Mouse (Mus musculus): ENCODE measurements around the gene Gpatch3. TPM values are rescaled to one million over a fixed set of nuclear protein-coding genes. Genes with fewer than 3 reads are reported as not detected.

Gpatch3 gene
- total and polyA plus RNA-seq, 2 experiments: 3.8 to 4.3 TPM

GRCm38 (mm10) chr4:133557041-133557717, 17.4 kb upstream of the Gpatch3 start:
- Histone ChIP-seq H3K36me3 (ENCODE audit: control insufficient read depth, insufficient read depth, low read length) (no peaks in the 10 kb centered on the region), H3K27me3 (ENCODE audit: control insufficient read depth, insufficient read depth, low read length) (no peaks in the 10 kb centered on the region), H3K4me3 (ENCODE audit: insufficient read depth, low read depth, low read length) (peak overlapping the region; percentile 6), H3K27ac (replicated peaks; ENCODE audit: insufficient read depth, low read depth, low read length) (peak overlapping the region; percentile 69), H3K79me2 (ENCODE audit: control insufficient read depth, insufficient read depth, low read length) (peaks cover 9% of the 10 kb centered on the region; the same call in 1 of the 2 replicates), H3K9ac (ENCODE audit: low read depth, low read length) (peak overlapping the region; percentile 21), H3K4me1 (ENCODE audit: control insufficient read depth, insufficient read depth, low read length) (peaks cover 34% of the 10 kb centered on the region)
- DNase-seq (ENCODE audit: extremely low read depth, low read depth, low spot score): peak; percentile 99
- TF ChIP-seq POLR2A (IDR thresholded peaks at IDR 0.05; ENCODE audit: extremely low read depth, insufficient read depth, low read length) (peak; percentile 76; the same call in 1 of the 2 replicates), CTCF (IDR thresholded peaks at IDR 0.05; ENCODE audit: low read depth, low read length) (no peak)
- WGBS: 15% methylated on average over 10 of the region's 10 CpGs

GRCm38 (mm10) chr4:133559846-133560245, 14.7 kb upstream of the Gpatch3 start:
- 32% methylated on average over 4 of the region's 4 CpGs for WGBS
- H3K9ac ChIP-seq (ENCODE audit: low read depth, low read length): no peak overlapping the region
- H3K4me3 ChIP-seq (ENCODE audit: insufficient read depth, low read depth, low read length): no peak overlapping the region

GRCm38 (mm10) chr4:133561622-133562021, 12.9 kb upstream of the Gpatch3 start:
- no peak for TF ChIP-seq POLR2A (IDR thresholded peaks at IDR 0.05; ENCODE audit: extremely low read depth, insufficient read depth, low read length)
- TF ChIP-seq CTCF (IDR thresholded peaks at IDR 0.05; ENCODE audit: low read depth, low read length): no peak
- H3K79me2 ChIP-seq (ENCODE audit: control insufficient read depth, insufficient read depth, low read length): no peaks in the 10 kb centered on the region
- no peaks in the 10 kb centered on the region for H3K27me3 ChIP-seq (ENCODE audit: control insufficient read depth, insufficient read depth, low read length)
- WGBS: 37% methylated on average over 4 of the region's 4 CpGs
- no peak overlapping the region for H3K9ac ChIP-seq (ENCODE audit: low read depth, low read length)
- H3K36me3 ChIP-seq (ENCODE audit: control insufficient read depth, insufficient read depth, low read length): no peaks in the 10 kb centered on the region
- H3K27ac ChIP-seq (replicated peaks; ENCODE audit: insufficient read depth, low read depth, low read length): peak overlapping the region; percentile 41
- peaks cover 39% of the 10 kb centered on the region for H3K4me1 ChIP-seq (ENCODE audit: control insufficient read depth, insufficient read depth, low read length)
- DNase-seq (ENCODE audit: extremely low read depth, low read depth, low spot score): peak; percentile 86
- H3K4me3 ChIP-seq (ENCODE audit: insufficient read depth, low read depth, low read length): no peak overlapping the region

More at GRCm38 (mm10) chr4:133559846-133560245, 14.7 kb upstream of the Gpatch3 start:
- 0 out of 2 replicates have a peak, but pooled peaks have one; percentile 12 for TF ChIP-seq POLR2A (IDR thresholded peaks at IDR 0.05; ENCODE audit: extremely low read depth, insufficient read depth, low read length)
- no peak for TF ChIP-seq CTCF (IDR thresholded peaks at IDR 0.05; ENCODE audit: low read depth, low read length)
- DNase-seq (ENCODE audit: extremely low read depth, low read depth, low spot score): peak; percentile 92
- Histone ChIP-seq H3K4me1 (ENCODE audit: control insufficient read depth, insufficient read depth, low read length) (peaks cover 42% of the 10 kb centered on the region), H3K27ac (replicated peaks; ENCODE audit: insufficient read depth, low read depth, low read length) (peak overlapping the region; percentile 95), H3K27me3 (ENCODE audit: control insufficient read depth, insufficient read depth, low read length) (no peaks in the 10 kb centered on the region), H3K36me3 (ENCODE audit: control insufficient read depth, insufficient read depth, low read length) (no peaks in the 10 kb centered on the region), H3K79me2 (ENCODE audit: control insufficient read depth, insufficient read depth, low read length) (no peaks in the 10 kb centered on the region)

GRCm38 (mm10) chr4:133563123-133563571, 11.4 kb upstream of the Gpatch3 start:
- H3K27ac ChIP-seq (replicated peaks; ENCODE audit: insufficient read depth, low read depth, low read length): peak overlapping the region; percentile 85
- H3K79me2 ChIP-seq (ENCODE audit: control insufficient read depth, insufficient read depth, low read length): no peaks in the 10 kb centered on the region
- no peaks in the 10 kb centered on the region for H3K27me3 ChIP-seq (ENCODE audit: control insufficient read depth, insufficient read depth, low read length)
- H3K4me3 ChIP-seq (ENCODE audit: insufficient read depth, low read depth, low read length): no peak overlapping the region
- DNase-seq (ENCODE audit: extremely low read depth, low read depth, low spot score): peak; percentile 99
- TF ChIP-seq CTCF (IDR thresholded peaks at IDR 0.05; ENCODE audit: low read depth, low read length) (no peak), POLR2A (IDR thresholded peaks at IDR 0.05; ENCODE audit: extremely low read depth, insufficient read depth, low read length) (0 out of 2 replicates have a peak, but pooled peaks have one; percentile 21)
- no peaks in the 10 kb centered on the region for H3K36me3 ChIP-seq (ENCODE audit: control insufficient read depth, insufficient read depth, low read length)
- peak overlapping the region; percentile 51 for H3K9ac ChIP-seq (ENCODE audit: low read depth, low read length)
- peaks cover 34% of the 10 kb centered on the region for H3K4me1 ChIP-seq (ENCODE audit: control insufficient read depth, insufficient read depth, low read length)
- 11% methylated on average over 11 of the region's 11 CpGs for whole genome bisulfite sequencing

GRCm38 (mm10) chr4:133567251-133567650, 7.3 kb upstream of the Gpatch3 start:
- TF ChIP-seq CTCF (IDR thresholded peaks at IDR 0.05; ENCODE audit: low read depth, low read length) (no peak), POLR2A (IDR thresholded peaks at IDR 0.05; ENCODE audit: extremely low read depth, insufficient read depth, low read length) (no peak)
- Histone ChIP-seq H3K27ac (replicated peaks; ENCODE audit: insufficient read depth, low read depth, low read length) (no peak overlapping the region), H3K4me3 (ENCODE audit: insufficient read depth, low read depth, low read length) (no peak overlapping the region), H3K79me2 (ENCODE audit: control insufficient read depth, insufficient read depth, low read length) (no peaks in the 10 kb centered on the region), H3K4me1 (ENCODE audit: control insufficient read depth, insufficient read depth, low read length) (peaks cover 19% of the 10 kb centered on the region), H3K36me3 (ENCODE audit: control insufficient read depth, insufficient read depth, low read length) (no peaks in the 10 kb centered on the region), H3K9ac (ENCODE audit: low read depth, low read length) (no peak overlapping the region), H3K27me3 (ENCODE audit: control insufficient read depth, insufficient read depth, low read length) (no peaks in the 10 kb centered on the region)
- peak; percentile 66 for DNase-seq (ENCODE audit: extremely low read depth, low read depth, low spot score)
- 47% methylated on average over 8 of the region's 8 CpGs for WGBS
